Mouse (Mus musculus) skeletal muscle tissue, adult 2 months (tissue): ENCODE data around the gene Acsl4.

Experiments used
- DNase-seq: peaks from one replicate; pipeline ENCODE4 v3.0.0-alpha.2; 2012; ENCODE audit warnings: low read depth, low spot score

Gene Acsl4

DNA sequence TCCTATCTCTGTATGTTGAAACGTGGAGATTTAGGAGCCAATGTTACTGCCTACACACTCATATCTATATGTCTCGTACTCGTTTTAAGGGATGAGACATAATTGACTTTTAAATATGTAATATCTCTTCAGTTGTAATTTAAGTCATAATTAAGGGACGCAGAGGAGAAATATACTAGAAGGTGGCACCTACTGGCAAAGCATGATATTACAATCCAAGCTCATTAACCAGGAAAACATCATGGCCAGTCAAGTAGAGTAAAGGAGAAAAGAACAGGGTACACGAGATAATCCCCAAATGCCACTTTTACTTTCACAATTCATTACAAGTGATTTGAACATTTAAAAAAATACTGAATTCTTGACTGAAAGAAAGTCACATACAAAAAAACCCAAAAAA is 31.9 kb downstream of the Acsl4 start:
- no peak for DNase-seq

DNA sequence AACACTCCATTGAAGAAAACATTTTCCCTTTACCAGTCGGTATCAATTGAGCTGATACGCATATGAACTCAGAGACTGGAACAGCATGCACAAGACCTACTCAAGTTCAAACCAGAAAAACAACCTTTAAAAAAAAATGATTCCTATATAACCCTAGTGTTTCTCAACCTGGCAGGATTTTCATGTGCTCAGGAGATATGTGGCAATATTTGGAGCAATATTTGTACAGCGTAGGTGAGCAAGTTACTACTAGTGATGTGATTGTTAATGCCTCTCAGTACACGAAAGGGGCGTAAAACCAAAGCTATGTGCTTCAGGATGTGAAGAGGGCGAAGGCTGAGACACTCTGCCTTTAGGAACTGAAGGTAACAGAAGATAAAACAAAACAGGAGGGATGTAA is 54.1 kb downstream of the Acsl4 start:
- DNase-seq, result no peak

DNA sequence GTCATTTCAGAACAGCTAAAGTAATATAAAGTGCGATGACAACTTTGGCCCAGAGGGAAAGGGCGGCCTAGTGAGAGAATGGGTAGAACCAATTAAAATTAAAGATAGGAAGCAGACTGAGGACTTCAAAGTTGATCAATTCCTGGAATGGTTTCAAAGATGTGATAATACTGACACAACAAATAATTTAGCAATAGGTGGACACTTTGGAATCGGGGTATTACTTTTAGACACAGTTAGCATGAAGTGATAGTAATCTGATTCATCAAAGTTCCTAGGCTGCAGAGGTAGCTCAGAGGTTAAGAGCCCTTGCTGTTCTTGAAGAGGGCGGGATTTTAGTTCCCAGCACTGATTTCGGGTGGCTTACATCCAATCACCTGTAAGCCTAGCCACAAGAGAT is 54.8 kb downstream of the Acsl4 start:
- DNase-seq, result no peak

DNA sequence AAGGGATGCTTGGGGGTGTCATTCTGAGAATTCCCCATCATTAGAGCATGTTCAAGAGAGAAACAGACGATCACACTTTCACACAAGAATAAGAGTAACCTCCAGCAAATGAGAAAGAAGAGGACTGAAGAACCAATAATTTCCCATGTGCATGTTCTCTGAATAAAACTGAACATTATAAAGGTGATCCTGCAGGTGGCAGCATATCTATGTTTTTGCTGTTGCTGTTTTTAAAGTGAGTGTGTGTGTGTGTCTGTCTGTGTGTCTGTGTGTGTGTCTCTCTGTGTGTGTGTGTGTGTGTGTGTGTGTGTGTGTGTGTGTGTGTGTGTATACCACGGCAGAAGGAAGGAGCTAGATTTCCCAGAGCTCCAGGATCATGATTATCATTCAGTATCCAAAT is 64.6 kb downstream of the Acsl4 start:
- no peak for DNase-seq

DNA sequence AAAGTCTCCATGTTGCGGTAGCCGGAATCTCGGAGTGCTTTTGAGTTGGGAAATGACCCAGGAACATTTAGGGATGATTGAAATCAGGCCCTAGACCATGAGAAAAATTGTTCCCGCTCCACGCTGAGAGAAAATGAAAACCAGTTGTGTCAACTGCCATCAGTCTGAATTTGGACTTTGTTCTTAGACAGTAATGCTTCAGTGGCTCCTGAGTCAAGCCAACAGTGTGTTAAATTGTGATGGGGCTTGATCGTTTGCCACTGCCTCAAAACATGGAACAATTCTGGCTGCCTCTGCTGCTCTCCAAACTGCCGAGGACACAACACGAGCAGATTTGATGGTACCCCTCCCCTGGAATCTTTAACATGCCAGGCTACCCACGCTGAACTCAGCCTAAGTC is 74.2 kb downstream of the Acsl4 start:
- no peak for DNase-seq

DNA sequence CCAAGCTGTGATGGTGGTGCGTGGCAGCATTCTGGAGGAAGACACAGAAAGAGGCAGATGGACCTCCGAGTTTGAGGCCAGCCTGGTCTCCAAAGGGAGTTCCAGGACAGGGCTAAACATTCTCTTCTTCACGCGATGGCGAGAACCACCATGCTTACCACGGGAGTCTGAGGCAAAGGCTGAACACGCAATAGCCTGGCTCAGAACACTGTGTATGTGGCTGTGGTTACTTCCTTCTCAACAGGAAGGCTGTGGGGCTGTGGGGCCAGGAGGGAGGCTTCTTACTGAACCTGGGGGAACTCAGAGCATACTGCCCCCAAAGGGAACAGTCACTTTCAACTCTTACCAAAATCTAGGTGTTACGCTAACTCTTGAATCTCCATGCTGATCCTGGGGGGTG is 75.1 kb downstream of the Acsl4 start:
- DNase-seq, result no peak

DNA sequence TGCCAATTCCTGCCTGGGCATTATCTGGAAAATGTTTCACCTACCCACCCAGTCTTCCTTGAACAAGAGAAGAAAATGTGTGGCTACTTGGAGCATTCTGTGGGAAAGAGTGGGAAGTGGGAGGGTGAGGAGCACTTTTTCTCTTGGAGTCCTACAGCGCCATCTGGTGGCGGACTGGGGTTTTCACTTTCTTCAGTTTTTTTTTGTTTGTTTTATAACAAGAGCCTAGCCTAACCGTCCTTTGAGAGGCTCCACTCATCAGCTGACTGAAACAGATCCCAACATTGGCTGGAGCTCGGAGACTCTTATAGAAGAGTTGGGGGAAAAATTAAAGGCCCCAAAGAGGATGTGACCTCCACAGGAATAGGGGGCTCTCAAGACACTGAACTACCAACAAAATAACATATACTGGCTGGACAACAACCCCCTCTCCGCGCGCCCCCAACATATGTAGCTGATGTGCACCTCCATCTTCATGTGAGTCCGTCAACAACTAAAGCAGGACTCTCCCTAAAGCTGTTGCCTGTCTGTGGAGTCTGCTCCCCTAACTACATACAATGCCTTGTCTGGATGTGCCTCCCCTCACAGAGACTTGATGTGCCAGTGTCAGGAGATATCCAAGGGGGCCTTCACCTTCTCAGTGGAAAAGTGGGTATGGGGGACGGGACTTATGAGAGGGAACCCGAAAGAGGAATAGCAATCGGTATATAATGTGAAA is 75.9 kb downstream of the Acsl4 start:
- DNase-seq, result peak; percentile 50

DNA sequence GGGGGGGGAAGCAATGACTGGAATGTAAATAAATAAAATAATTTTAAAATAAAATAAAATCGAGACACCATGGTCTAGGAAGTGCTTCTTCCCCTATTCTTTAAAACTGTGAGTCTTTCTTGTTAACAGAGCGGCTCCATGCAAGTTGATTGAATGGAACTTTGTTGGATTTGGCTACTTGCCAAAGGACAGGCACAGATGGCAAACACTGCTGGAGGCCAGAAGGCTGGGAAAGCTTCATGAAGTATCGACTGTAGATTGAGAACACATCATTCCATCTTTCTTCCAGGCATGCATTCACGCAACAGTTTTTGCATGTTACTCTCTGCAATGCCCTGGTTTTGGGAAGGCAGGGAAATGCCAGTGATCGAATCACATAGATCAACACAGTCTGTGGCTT is 79.9 kb downstream of the Acsl4 start:
- DNase-seq, result no peak

DNA sequence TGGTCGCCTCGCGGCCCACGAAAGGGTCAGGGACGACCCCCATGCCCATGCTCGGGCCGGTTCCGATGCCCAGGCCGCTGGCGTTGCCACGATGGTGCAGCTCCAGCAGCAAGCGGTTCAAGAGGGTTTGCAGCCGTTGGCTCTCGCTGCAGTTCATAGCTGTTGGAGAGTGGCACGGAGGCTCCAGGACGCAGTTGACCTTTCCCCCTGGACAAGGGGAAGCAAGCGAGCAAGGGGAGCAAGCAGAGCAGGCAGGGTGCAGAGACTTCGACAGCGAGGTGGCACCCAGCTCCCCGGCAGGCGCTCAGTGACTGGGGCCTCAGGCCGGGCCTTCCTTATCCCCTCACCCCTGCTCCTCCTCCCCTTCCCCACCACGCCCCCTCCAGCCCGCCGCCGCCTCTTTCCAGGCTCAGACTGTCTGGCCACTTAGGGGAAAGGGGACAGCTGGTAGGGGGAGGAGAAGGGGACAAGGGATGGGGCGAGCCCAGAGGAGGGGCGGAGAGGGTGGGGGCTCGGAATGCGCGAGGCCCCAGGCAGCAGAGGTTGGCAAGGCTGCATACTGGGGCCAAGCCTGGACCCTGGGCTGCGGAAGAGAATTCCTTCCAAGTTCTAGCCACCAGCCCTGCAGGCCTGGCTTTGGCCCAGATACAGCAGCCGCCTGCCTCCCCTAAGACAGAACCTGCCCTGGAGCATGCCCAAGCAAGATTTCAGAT is 84.3 kb downstream of the Acsl4 start, which contains the start of gene Kcne1l:
Gene Kcne1l (minus strand): TSS at position 426 of the 713 bp plus-strand sequence.
- DNase-seq, result no peak

DNA sequence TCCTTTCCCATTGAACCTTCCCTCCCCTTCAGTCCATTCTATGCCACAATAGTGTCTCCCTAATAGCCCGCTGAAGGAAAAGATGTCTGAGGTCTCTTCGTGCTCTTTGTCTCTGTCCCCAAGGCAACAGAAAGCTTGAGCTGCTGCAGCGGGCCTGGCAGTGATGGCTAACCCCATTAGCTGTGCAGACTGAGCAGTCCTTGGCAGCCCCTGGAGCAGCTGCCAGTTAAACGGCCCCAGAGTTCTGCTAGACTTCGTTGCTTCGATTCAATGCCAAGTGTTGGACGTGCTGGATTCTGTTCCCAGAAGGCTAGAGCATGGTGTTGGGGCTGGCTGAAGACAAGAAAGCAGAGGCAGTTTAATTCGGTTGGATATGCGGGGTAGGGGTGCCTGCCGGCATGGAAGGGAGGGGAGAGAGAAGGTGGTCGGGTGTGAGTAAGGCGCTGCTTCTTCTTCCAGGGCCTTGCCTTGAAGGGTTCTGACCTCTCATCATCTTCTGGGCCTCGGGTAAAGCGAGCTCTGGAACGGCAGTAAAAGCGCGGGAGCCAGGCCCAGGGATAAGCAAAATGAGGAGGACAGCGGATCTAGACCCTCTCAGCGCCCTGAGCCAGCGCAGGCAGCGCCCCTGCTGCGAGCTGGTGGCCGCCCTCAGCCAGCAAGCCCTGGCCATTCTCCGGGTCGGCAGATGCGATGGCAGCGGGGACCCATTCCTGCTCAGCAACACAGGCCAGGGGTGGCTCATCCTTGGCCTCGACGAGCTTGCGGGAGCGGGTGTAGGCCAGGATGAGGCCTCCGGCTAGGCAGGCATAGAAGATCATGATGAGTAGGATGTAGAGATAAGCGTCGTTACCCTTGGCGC is 85.1 kb downstream of the Acsl4 start:
- no peak for DNase-seq

DNA sequence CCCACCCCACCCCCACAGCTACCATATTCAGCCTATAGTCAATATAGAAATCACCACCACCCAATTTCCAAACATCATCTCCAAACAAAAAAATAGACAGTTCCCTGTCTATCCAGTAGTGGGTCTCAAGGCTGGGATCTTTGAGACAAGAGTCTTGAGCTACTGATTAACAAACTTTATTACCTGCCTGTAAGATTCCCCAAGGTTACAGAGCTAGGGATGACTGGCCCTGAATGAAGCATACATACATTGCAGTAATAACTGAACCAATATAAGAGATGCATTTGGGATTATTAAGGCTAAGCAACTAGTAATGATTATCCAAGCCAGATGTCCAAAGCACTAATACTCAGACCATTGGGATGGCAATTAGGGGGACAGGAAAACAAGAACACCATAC is 85.7 kb downstream of the Acsl4 start:
- no peak for DNase-seq

DNA sequence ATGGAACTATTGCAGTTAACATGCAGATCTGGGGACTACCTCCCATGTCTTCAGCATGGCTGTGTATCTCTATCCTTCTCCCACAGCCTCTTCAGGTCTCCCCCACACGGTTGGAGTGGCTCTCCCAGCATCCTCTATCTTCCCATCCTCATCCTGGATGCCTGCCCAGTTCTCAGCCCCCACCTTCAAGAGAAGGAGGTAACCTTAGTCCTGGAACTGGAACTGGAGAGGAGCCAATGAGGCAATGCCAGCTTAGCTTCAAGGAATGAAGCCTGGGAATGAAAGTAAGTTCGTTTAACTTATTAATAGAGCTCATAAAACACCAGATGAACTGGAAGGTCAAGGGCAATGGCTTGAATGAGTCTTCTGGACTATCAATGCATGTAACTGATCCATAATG is 86.9 kb downstream of the Acsl4 start:
- DNase-seq, result peak; percentile 7

DNA sequence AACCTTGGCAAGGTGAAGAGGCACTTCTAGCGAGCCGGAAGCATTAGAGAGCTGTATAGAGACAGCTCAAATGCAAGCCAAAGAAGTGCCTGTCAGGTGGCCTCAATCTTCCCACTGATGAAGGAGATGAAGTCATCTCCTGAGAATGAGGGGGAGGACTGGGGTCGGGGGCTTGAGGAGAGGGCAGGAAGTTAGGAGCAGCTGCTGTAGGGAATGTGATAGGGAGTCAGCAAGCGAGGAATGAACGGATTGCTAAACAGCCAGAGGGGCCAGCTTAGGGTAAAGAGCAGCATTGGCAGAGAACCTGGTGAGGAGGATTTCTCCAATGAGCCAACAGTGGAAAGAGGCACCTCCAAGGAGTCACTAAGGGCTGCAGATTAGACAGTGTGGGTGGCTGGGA is 104.4 kb downstream of the Acsl4 start:
- no peak for DNase-seq

DNA sequence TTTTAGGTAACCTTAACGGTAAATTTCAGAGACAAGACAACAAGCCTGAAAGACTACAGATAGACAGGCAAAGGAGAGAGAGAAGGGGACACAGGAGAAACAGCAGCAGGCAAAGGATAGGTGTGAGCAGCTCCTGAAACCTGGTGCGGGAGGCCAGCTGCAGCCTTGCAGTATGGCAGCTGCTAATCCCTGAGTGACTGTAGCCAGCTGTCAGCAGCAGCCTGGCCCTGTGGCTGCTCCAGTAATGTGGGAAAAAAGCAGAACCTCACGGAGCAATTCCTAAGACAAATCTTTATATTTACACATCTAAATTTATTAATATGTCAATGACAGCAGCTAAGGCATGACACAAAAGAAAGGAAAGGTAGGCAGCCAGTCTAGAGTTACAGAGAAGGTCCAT is 113.8 kb downstream of the Acsl4 start:
- DNase-seq, result no peak

DNA sequence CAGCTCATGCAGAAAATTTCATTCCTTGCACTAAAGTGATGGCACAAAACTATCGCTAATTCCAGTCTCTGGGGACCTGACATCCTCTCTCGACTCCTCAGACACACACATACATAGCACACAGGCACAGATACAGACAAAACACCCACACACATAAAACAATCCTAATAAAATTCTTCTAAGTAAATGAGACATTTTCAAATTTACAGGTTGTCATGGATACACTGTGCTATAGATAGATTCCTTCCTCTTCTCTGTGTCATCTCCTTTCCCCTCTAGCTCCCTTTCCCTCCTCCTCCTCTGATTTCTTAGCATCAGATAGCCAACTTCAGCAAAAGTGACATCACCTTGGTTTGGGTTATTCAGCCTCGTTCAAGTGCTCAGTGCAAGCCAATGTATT is 114.3 kb downstream of the Acsl4 start:
- no peak for DNase-seq
